21 mouse cellular contexts compared by ENCODE assay signal in genomic region chr4:154858601-154859000, GRCm38 (mm10). TPM values are rescaled to one million over a fixed set of nuclear protein-coding genes. Genes with fewer than 3 reads are reported as not detected.
A peak's percentile ranks its signal among the peaks of the same experiment; 100 is the strongest.
DNase-seq lines count a peak whose midpoint lies in the region; ATAC-seq lines count a peak whose summit lies in the region.
"Had no signal": no experiment of that assay in that cellular context is flagged by ENCODE, and none has a peak within 500 bp of the region (broad histone marks: within the 10 kb centered on the region; RNA-seq: fewer than 3 reads in every experiment).

No protein-coding gene starts in this region.

- DNase-seq in cerebellum, adult 8-10 months, result peak; percentile 11
- DNase-seq in heart, adult 11 months, result peak; percentile 54
- DNase-seq in heart, postnatal 25 days (ENCODE audit: low spot score), result no peak
- DNase-seq in hindbrain, embryonic 10.5 days (ENCODE audit: low spot score), result no peak
- DNase-seq: adrenal gland, adult 2 months; adrenal gland, postnatal 10 days; adrenal gland, postnatal 25 days; cerebellum, postnatal 14 days; embryo, embryonic 11 days had no signal

- 81% methylated on average over 3 of the region's 3 CpGs for WGBS in hindbrain, embryonic 13.5 days
- WGBS in hindbrain, embryonic 10.5 days, result 84% methylated on average over 3 of the region's 3 CpGs

- ATAC-seq in cerebellum, adult (ENCODE audit: insufficient number of reproducible peaks, low FRiP score, low TSS enrichment), result no peak
- ATAC-seq in hindbrain, embryonic 13.5 days (ENCODE audit: low FRiP score), result no peak
- ATAC-seq: forebrain, embryonic 14.5 days; forebrain, embryonic 16.5 days had no signal

- no peak overlapping the region for H3K4me3 ChIP-seq in hindbrain, embryonic 13.5 days
- H3K4me3 ChIP-seq in hindbrain, embryonic 10.5 days, result no peak overlapping the region
- H3K4me3 ChIP-seq: embryonic facial prominence, embryonic 13.5 days; embryonic facial prominence, embryonic 15.5 days; erythroblast, embryonic 14.5 days; forebrain, embryonic 10.5 days; forebrain, embryonic 12.5 days had no signal

- H3K27ac ChIP-seq in hindbrain, embryonic 13.5 days, result no peak overlapping the region
- H3K27ac ChIP-seq in hindbrain, embryonic 10.5 days, result no peak overlapping the region
- H3K27ac ChIP-seq: embryonic facial prominence, embryonic 13.5 days; embryonic facial prominence, embryonic 15.5 days; forebrain, embryonic 10.5 days; forebrain, embryonic 12.5 days had no signal

- peaks cover 15% of the 10 kb centered on the region for H3K4me1 ChIP-seq in hindbrain, embryonic 13.5 days (replicated peaks)
- H3K4me1 ChIP-seq in hindbrain, embryonic 10.5 days (replicated peaks), result peaks cover 18% of the 10 kb centered on the region

- H3K4me2 ChIP-seq in hindbrain, embryonic 13.5 days, result no peak overlapping the region
- H3K4me2 ChIP-seq: embryonic facial prominence, embryonic 13.5 days; embryonic facial prominence, embryonic 15.5 days; forebrain, embryonic 12.5 days had no signal

- no peaks in the 10 kb centered on the region for H3K36me3 ChIP-seq in hindbrain, embryonic 13.5 days
- H3K36me3 ChIP-seq in hindbrain, embryonic 10.5 days, result no peaks in the 10 kb centered on the region
- H3K36me3 ChIP-seq: embryonic facial prominence, embryonic 13.5 days; embryonic facial prominence, embryonic 15.5 days; forebrain, embryonic 10.5 days; forebrain, embryonic 12.5 days had no signal

- intact Hi-C loops in heart, postnatal 25 days (cut with DNase I), result no loop called here

- peak overlapping the region; percentile 14; the same call in 1 of the 2 replicates for H3K9ac ChIP-seq in hindbrain, embryonic 13.5 days
- H3K9ac ChIP-seq: embryonic facial prominence, embryonic 13.5 days; embryonic facial prominence, embryonic 15.5 days; forebrain, embryonic 12.5 days had no signal

- no peaks in the 10 kb centered on the region for H3K9me3 ChIP-seq in hindbrain, embryonic 13.5 days
- no peaks in the 10 kb centered on the region for H3K9me3 ChIP-seq in hindbrain, embryonic 10.5 days
- H3K9me3 ChIP-seq: embryonic facial prominence, embryonic 13.5 days; embryonic facial prominence, embryonic 15.5 days; forebrain, embryonic 10.5 days had no signal

- peaks cover 41% of the 10 kb centered on the region for H3K27me3 ChIP-seq in hindbrain, embryonic 13.5 days
- H3K27me3 ChIP-seq in hindbrain, embryonic 10.5 days (ENCODE audit: insufficient read depth, poor library complexity, severe bottlenecking), result peaks cover 79% of the 10 kb centered on the region

RNA-seq across cellular contexts. Expression of gene Mmel1, which starts 10.8 kb away (rescaled TPM):
- total RNA-seq in heart, postnatal 25 days (2021), result under 1 TPM; 0.20 to 0.39 TPM
- polyA plus RNA-seq in hindbrain, embryonic 13.5 days (2015; fragmentation: Nextera tagmentation; extraction: Ambion mirVana), result 0.13 and 0.25 TPM in 2 replicates
- polyA plus RNA-seq in hindbrain, embryonic 10.5 days (2016; fragmentation: Nextera tagmentation; extraction: Ambion mirVana), result 0.31 and 0.68 TPM in 2 replicates
- total RNA-seq: common myeloid progenitor, adult 5-6 weeks had no signal

RNA-seq across cellular contexts. Expression of gene Ttc34, which starts 21.3 kb away (rescaled TPM):
- total RNA-seq in heart, postnatal 25 days (2021), result under 1 TPM in 1 of 2 experiments, not detected in 1; 0.17 TPM
- polyA plus RNA-seq in hindbrain, embryonic 13.5 days (2015; fragmentation: Nextera tagmentation; extraction: Ambion mirVana), result 0.56 and 0.57 TPM in 2 replicates
- polyA plus RNA-seq in hindbrain, embryonic 10.5 days (2016; fragmentation: Nextera tagmentation; extraction: Ambion mirVana), result 0.65 and 0.68 TPM in 2 replicates
- total RNA-seq: common myeloid progenitor, adult 5-6 weeks; MEL had no signal
- polyA plus RNA-seq: C2C12; erythroblast, embryonic 14.5 days had no signal

RNA-seq across cellular contexts. Expression of gene Fam213b, which starts 40.3 kb away (rescaled TPM):
- 10 to 100 TPM; 74.4 to 76.2 TPM for total RNA-seq in heart, postnatal 25 days (2021)
- polyA plus RNA-seq in hindbrain, embryonic 13.5 days (2015; fragmentation: Nextera tagmentation; extraction: Ambion mirVana), result 44.1 and 48.8 TPM in 2 replicates
- 47.4 and 51.5 TPM in 2 replicates for polyA plus RNA-seq in hindbrain, embryonic 10.5 days (2016; fragmentation: Nextera tagmentation; extraction: Ambion mirVana)
- total RNA-seq: MEL had no signal

Comparison
In these comparisons a context has a peak if more than half of its experiments do, and no peak if none do; other contexts are left out.
1. DNase-seq: peak in cerebellum, adult 8-10 months (single experiment) and heart, adult 11 months (single experiment); none in heart, postnatal 25 days (single experiment) and hindbrain, embryonic 10.5 days (single experiment).